Mouse (Mus musculus) kidney, embryonic 15.5 days (tissue): ENCODE results near the gene Panx2. TPM values are rescaled to one million over a fixed set of nuclear protein-coding genes. Genes with fewer than 3 reads are reported as not detected.

ENCODE experiments used
- ATAC-seq: fragments of 200-750 bp; cut with Nextera tagmentation; replicated peaks from 2 replicates; pipeline ENCODE4 v1.8.0; 2017; ENCODE audit warnings: moderate TSS enrichment; ENCODE audit not compliant: low FRiP score
- H3K27ac ChIP-seq: fragments of 300-500 bp; sonication (generic); 2 replicates; pipeline ENCODE4 v1.5.1; 2015; ENCODE audit warnings: mild to moderate bottlenecking, inconsistent platforms
- H3K27me3 ChIP-seq: fragments of 300-500 bp; sonication (generic); 2 replicates; pipeline ENCODE4 v1.6.1; 2015; ENCODE audit warnings: inconsistent platforms
- H3K36me3 ChIP-seq: fragments of 300-500 bp; sonication (generic); 2 replicates; pipeline ENCODE4 v1.6.1; 2015; ENCODE audit warnings: inconsistent platforms
- H3K4me1 ChIP-seq: fragments of 300-500 bp; sonication (generic); 2 replicates; pipeline ENCODE4 v1.6.1; 2015; ENCODE audit warnings: inconsistent platforms
- H3K4me2 ChIP-seq: fragments of 300-500 bp; sonication (generic); 2 replicates; pipeline ENCODE4 v1.6.1; 2015; ENCODE audit warnings: moderate library complexity, mild to moderate bottlenecking, inconsistent platforms
- H3K4me3 ChIP-seq: fragments of 300-500 bp; sonication (generic); replicated peaks from 2 replicates; pipeline ENCODE4 v1.5.1; 2015; ENCODE audit warnings: mild to moderate bottlenecking, inconsistent platforms
- H3K9ac ChIP-seq: fragments of 300-500 bp; sonication (generic); 2 replicates; pipeline ENCODE4 v1.6.1; 2015; ENCODE audit warnings: mild to moderate bottlenecking, inconsistent platforms
- H3K9me3 ChIP-seq: fragments of 300-500 bp; sonication (generic); replicated peaks from 2 replicates; pipeline ENCODE4 v1.6.1; 2016; ENCODE audit warnings: inconsistent platforms
- WGBS: fragments of 180-500 bp; shearing (Covaris S2); methylation state at CpG from one replicate; pipeline ENCODE4 v1.1.7; 2015; ENCODE audit warnings: mixed read lengths; 5-methylcytosine and 5-hydroxymethylcytosine counted together
- polyA plus RNA-seq: library from polyadenylated mRNA; unstranded; fragments of >200 nt; fragmentation: Nextera tagmentation; extraction: Ambion mirVana; gene quantifications from 2 replicates; pipeline ENCODE4 v1.2.1, GENCODE M21; 2015

The Panx2 gene
- 0.05 and 0.12 TPM in 2 replicates for polyA plus RNA-seq

DNA sequence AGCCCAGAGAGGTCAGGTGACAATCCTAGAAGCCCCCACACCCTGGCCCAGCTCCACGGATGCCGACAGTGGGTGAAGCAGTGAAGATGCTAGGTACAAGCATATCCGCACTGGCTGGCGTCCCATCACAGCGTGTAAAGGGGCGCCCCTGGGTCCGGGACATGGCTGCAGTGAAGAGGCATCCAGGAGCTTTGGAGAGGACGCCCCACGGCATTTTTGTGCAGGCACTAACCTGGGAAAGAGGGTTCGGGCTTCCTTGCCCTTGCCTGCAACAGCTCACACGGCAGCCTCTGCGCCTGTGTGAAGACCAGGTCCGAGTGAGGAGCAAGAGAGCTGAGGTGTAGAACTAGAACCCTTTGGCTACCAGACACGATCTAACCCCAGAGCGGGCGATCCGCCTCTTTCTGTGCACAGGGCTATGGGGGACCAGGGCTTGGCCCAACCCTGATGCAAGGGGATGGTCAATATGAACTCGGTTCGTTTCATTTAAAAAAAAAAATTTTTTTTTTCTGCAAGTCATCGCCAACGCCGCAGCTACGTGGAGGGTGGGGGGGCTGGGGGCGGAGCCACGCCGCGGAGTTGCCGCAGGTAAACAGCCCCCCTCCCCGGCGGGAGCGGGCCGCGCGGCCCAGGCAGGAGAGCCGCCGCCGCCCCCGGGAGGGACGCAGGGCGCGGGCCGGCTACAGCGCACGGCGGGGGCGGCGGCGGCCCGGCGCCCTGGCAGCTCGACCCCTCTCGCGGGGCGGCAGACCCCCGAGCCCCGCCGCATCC lies at the start of gene Panx2:
Gene Panx2 (plus strand): TSS at position 574 of the 771 bp plus-strand sequence.
- Histone ChIP-seq H3K4me1 (peaks cover 13% of the 10 kb centered on the region; the same call in 1 of the 2 replicates), H3K36me3 (no peaks in the 10 kb centered on the region), H3K9ac (peak within 1 kb of the TSS; percentile 50), H3K27ac (no peak within 1 kb of the TSS), H3K4me2 (peak within 1 kb of the TSS; percentile 97), H3K4me3 (peak within 1 kb of the TSS; percentile 63), H3K9me3 (no peaks in the 10 kb centered on the region), H3K27me3 (peaks cover 80% of the 10 kb centered on the region)
- ATAC-seq: 0 out of 2 replicates have a peak, but pooled peaks have one; percentile 35
- 1% methylated on average over 38 of the region's 57 CpGs for WGBS

DNA sequence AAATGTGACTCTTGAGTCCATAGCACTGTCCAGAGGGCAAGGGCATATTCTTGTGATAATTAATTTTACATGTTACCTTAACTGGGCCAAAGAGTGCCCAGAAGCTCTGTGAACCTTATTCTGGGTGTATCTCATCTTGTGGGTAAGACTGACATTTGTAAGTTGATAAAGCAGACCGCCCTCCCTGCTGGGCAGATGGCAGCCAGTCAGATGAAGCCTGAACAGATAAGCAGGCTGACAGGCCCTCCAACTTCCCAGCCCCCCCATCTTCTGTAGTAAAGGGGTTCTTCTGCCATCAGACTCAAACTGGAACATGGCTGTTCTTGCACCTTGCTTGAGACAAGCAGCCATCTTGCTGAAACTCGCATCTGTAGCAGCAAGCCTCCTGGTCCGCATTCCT lies 42.8 kb upstream of the Panx2 start:
- H3K27ac ChIP-seq: no peak overlapping the region
- no peaks in the 10 kb centered on the region for H3K4me1 ChIP-seq
- no peak for ATAC-seq
- no peak overlapping the region for H3K9ac ChIP-seq
- H3K36me3 ChIP-seq: no peaks in the 10 kb centered on the region
- H3K4me3 ChIP-seq: no peak overlapping the region
- WGBS: 82% methylated on average over 3 of the region's 3 CpGs
- H3K27me3 ChIP-seq: no peaks in the 10 kb centered on the region
- no peaks in the 10 kb centered on the region for H3K9me3 ChIP-seq
- H3K4me2 ChIP-seq: no peak overlapping the region

DNA sequence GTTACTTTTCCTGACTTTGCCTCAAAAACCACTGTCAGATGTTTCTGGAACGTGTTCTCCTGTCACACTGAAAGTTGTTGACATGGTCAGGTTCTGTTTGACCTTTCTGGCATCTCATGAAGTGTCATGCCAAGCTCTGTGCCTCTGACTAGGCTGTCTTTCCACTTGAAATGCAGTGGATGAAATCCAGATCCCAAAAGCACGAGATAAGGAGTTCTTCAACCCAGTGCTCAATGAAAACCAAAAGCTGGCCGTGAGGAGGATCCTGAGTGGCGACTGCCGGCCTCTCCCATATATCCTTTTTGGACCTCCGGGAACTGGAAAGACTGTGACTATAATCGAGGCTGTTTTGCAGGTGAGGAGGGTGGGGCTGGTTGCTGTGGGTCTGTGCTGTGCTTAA lies 39.4 kb upstream of the Panx2 start:
- H3K27ac ChIP-seq: no peak overlapping the region
- no peaks in the 10 kb centered on the region for H3K27me3 ChIP-seq
- no peaks in the 10 kb centered on the region for H3K36me3 ChIP-seq
- no peak overlapping the region for H3K4me2 ChIP-seq
- H3K9me3 ChIP-seq: no peaks in the 10 kb centered on the region
- H3K9ac ChIP-seq: no peak overlapping the region
- no peak overlapping the region for H3K4me3 ChIP-seq
- ATAC-seq: no peak
- H3K4me1 ChIP-seq: no peaks in the 10 kb centered on the region
- whole genome bisulfite sequencing: 80% methylated on average over 7 of the region's 7 CpGs

DNA sequence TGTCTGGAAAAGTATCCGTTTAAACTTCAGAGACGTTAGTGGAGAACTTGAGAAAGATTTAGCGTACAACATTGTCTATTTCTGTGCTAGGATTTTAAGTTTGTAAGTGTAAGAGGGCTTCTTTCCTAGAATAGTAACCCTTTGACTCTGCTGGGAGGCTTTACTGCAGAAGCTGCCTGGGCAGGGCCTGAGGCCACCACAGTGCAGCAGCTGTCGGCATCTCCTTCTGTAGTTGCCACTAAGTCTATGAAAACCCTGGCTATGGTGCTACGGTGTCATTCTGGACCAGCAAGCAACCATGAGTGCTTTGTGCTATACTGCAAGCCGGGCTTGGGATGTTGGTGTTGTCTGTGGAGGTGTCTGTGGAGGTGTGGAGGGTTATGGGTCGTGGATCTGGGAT lies 39.0 kb upstream of the Panx2 start:
- no peaks in the 10 kb centered on the region for H3K9me3 ChIP-seq
- no peak overlapping the region for H3K9ac ChIP-seq
- no peaks in the 10 kb centered on the region for H3K27me3 ChIP-seq
- 79% methylated on average over 7 of the region's 7 CpGs for WGBS
- H3K4me1 ChIP-seq: no peaks in the 10 kb centered on the region
- H3K36me3 ChIP-seq: no peaks in the 10 kb centered on the region
- H3K27ac ChIP-seq: no peak overlapping the region
- no peak for ATAC-seq
- no peak overlapping the region for H3K4me2 ChIP-seq
- H3K4me3 ChIP-seq: no peak overlapping the region

DNA sequence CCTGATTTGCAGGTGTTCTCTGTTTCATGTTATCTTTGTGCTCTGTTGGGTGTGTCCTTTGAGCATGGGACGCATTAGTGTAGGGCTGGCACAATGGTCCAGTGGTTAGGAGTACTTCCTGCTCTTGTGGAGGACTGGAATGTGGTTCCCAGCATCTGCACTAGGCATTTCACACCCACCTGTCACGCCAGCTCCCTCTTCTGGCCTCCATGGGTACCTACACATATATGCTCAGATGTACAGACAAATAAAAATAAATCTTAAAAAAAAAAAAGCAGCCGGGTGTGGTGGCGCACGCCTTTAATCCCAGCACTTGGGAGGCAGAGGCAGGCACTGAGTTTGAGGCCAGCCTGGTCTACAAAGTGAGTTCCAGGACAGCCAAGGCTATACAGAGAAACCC lies 15.2 kb upstream of the Panx2 start:
- Histone ChIP-seq H3K27ac (no peak overlapping the region), H3K36me3 (no peaks in the 10 kb centered on the region), H3K4me2 (no peak overlapping the region), H3K9ac (no peak overlapping the region), H3K27me3 (no peaks in the 10 kb centered on the region), H3K9me3 (peaks cover 8% of the 10 kb centered on the region; the same call in 1 of the 2 replicates), H3K4me3 (no peak overlapping the region), H3K4me1 (no peaks in the 10 kb centered on the region)
- ATAC-seq: no peak
- 74% methylated on average over 5 of the region's 5 CpGs for WGBS

DNA sequence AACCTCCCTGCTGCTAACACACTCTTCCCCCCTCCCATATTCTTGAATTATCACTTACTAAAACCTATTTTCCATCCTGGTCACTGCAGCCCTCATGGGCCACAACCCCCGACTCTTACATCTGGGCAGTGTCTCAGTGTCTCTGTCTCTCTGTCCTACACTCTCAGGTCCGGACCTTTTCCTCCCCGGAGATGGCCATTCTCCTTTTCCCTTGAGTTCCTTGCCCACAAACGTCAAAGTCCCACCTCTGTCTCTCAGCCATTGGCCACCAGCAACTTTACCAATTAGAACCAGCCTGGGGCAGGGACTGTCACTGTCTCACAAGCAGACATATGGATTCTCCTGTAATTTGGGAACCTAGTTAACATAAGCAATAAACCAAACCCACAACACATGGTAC lies 13.2 kb upstream of the Panx2 start:
- no peak overlapping the region for H3K4me2 ChIP-seq
- H3K4me3 ChIP-seq: no peak overlapping the region
- H3K27ac ChIP-seq: no peak overlapping the region
- ATAC-seq: no peak
- 74% methylated on average over 4 of the region's 4 CpGs for WGBS
- H3K36me3 ChIP-seq: no peaks in the 10 kb centered on the region
- no peaks in the 10 kb centered on the region for H3K27me3 ChIP-seq
- peaks cover 8% of the 10 kb centered on the region; the same call in 1 of the 2 replicates for H3K9me3 ChIP-seq
- H3K4me1 ChIP-seq: no peaks in the 10 kb centered on the region
- no peak overlapping the region for H3K9ac ChIP-seq

DNA sequence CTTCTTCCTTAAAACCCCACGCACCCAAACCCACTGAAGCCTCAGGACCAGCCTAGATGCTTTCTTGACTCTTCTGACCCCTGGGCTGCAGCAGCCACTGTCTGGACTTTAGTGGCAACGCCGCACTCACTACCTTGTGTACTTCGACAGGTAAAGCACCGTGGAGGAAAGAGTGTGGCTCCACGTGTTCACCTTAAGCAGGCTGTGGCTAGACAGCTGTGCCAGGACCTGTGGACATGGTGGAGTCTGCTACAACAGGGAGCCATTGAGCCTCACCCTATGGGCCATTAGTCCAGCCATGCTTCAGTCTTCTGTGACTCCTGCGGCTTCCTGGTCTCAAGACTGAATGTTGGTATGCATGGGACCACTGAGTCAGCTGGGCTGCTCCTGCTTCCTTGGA lies 4.9 kb upstream of the Panx2 start:
- H3K27me3 ChIP-seq: peaks cover 42% of the 10 kb centered on the region
- peaks cover 7% of the 10 kb centered on the region; the same call in 1 of the 2 replicates for H3K4me1 ChIP-seq
- H3K4me3 ChIP-seq: no peak overlapping the region
- no peak overlapping the region for H3K9ac ChIP-seq
- no peak for ATAC-seq
- 84% methylated on average over 7 of the region's 7 CpGs for WGBS
- no peaks in the 10 kb centered on the region for H3K36me3 ChIP-seq
- H3K4me2 ChIP-seq: no peak overlapping the region
- no peaks in the 10 kb centered on the region for H3K9me3 ChIP-seq
- no peak overlapping the region for H3K27ac ChIP-seq

DNA sequence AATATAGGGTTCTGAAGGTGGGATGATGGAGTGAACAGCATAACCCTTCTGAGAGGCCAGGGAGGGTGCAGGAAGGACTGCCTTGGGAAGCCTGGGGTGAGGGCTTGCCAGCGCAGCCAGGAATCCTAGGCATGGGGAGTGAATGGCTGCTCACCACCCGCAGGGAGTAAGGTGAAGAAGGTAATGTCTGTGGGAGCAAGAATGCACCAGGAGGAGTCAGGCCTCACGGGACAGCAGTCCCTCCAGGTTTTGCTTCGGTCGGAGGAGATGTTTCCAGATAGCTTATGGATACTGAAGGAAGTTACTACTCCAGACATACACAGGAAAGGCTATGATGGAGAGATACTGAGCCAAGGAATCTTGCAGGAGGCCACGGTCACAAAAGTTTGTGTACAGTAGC lies 798 bp upstream of the Panx2 start:
- H3K27ac ChIP-seq: no peak overlapping the region
- no peak overlapping the region for H3K9ac ChIP-seq
- peaks cover 13% of the 10 kb centered on the region; the same call in 1 of the 2 replicates for H3K4me1 ChIP-seq
- peak overlapping the region; percentile 63 for H3K4me3 ChIP-seq
- peaks cover 80% of the 10 kb centered on the region for H3K27me3 ChIP-seq
- 20% methylated on average over 6 of the region's 6 CpGs for WGBS
- H3K36me3 ChIP-seq: no peaks in the 10 kb centered on the region
- H3K9me3 ChIP-seq: no peaks in the 10 kb centered on the region
- no peak for ATAC-seq
- H3K4me2 ChIP-seq: peak overlapping the region; percentile 97

DNA sequence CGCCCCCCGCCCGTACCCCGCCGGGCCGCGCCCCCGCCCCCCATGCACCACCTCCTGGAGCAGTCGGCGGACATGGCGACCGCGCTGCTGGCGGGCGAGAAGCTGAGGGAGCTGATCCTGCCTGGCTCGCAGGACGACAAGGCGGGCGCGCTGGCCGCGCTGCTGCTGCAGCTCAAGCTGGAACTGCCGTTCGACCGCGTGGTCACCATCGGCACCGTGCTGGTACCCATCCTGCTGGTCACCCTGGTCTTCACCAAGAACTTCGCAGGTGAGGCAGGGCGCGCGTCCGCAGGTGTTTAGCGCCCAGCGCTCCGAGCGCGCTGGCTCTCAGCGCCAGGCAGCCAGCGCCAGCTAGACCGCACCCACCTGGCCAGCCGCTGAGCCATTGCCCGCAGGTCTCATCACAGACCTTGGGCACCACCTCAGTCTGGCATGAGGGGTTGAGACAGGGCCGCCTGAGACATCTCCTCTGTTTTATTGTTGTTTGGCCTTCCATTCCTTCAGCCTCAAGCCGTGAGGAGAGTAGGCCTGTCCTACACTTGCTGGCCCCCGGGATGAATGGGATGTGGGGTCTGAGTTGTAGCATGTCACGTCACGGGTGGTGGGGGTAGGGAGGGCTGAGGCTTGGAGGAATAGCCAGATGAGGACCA lies 623 bp downstream of the Panx2 start:
- Histone ChIP-seq H3K4me2 (peak overlapping the region; percentile 97), H3K4me3 (peak overlapping the region; percentile 63), H3K36me3 (no peaks in the 10 kb centered on the region), H3K27me3 (peaks cover 84% of the 10 kb centered on the region), H3K9ac (peak overlapping the region; percentile 50), H3K27ac (no peak overlapping the region), H3K9me3 (no peaks in the 10 kb centered on the region), H3K4me1 (peaks cover 13% of the 10 kb centered on the region; the same call in 1 of the 2 replicates)
- peak; percentile 31; the same call in 1 of the 2 replicates for ATAC-seq
- 3% methylated on average over 43 of the region's 48 CpGs for WGBS

DNA sequence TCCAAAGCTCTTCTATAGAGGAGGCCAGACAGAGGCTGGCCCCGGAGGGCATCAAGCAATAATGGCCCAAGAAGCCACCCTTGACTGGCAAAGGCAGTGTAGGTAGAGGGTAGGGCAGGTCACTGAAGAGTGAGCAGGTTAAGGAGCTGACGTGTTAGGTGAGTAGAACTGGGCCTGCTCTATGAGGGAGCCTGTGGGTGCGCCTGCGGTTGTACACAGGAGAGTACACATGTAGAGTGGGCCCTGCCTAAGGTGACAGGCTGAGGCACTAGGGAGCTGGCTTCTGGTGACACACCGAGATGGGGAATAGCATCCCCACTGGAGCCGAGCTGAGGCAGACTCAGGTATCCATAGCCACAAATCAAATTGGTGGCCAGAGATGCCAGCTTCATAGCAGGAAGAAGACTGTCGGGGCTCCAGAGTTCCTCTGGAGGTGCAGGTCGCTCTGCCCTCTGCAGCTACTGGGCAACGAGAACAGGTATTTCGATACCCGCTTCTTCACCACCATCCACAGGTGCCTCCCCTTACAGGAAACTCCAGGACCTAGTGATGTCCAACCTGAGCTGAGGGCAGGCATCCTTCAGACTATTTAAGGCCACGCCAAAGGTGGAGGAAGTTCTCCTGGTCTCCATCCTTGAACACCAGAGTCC lies 1.4 kb downstream of the Panx2 start:
- no peaks in the 10 kb centered on the region for H3K9me3 ChIP-seq
- WGBS: 89% methylated on average over 12 of the region's 12 CpGs
- no peak overlapping the region for H3K27ac ChIP-seq
- no peak for ATAC-seq
- peaks cover 13% of the 10 kb centered on the region; the same call in 1 of the 2 replicates for H3K4me1 ChIP-seq
- H3K4me2 ChIP-seq: peak overlapping the region; percentile 97; the same call in 1 of the 2 replicates
- H3K9ac ChIP-seq: no peak overlapping the region
- no peak overlapping the region for H3K4me3 ChIP-seq
- H3K27me3 ChIP-seq: peaks cover 85% of the 10 kb centered on the region
- no peaks in the 10 kb centered on the region for H3K36me3 ChIP-seq

DNA sequence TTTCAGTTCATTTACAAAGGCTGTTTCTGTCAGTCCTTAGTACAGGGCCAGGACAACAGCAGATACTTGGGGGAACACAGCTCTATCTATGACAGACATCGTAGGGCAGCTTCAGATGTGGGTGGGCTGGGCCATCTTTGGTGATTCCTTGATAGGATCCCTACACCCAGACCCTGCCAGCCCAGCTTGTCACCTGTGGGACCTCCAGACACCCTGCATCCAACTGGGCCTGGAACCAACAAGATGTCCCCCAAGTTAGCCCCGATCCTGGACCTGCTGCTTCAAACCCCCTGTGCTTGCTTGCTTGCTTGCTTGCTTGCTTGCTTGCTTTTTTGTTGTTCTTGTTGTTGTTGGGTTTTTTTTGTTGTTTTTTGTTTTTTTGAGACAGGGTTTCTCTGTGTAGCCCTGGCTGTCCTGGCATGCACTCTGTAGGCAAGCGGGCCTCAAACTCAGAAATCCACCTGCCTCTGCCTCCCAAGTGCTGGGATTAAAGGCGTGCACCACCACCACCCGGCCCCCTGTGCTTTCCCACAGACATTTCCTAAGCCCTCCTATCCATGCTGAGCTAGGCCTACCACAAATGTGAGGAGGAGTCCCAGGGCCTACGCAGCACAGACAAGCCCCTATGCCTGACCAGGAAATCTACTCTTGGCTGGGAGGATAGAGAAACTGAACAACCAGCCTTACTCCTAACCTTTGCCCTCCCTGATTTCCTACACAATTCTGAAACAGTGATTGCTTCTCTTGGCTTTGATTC lies 2.4 kb downstream of the Panx2 start:
- peaks cover 13% of the 10 kb centered on the region; the same call in 1 of the 2 replicates for H3K4me1 ChIP-seq
- WGBS: 95% methylated on average over 6 of the region's 6 CpGs
- H3K4me3 ChIP-seq: no peak overlapping the region
- no peak overlapping the region for H3K27ac ChIP-seq
- no peak for ATAC-seq
- H3K36me3 ChIP-seq: no peaks in the 10 kb centered on the region
- no peak overlapping the region for H3K9ac ChIP-seq
- H3K9me3 ChIP-seq: no peaks in the 10 kb centered on the region
- H3K4me2 ChIP-seq: no peak overlapping the region
- H3K27me3 ChIP-seq: peaks cover 85% of the 10 kb centered on the region
